Mouse (Mus musculus) erythroblast, embryonic 14.5 days (primary cell): ENCODE data around the gene Rpl14. TPM values are rescaled to one million over a fixed set of nuclear protein-coding genes. Genes with fewer than 3 reads are reported as not detected.

Experiments
- H3K27me3 ChIP-seq: 2 replicates; pipeline ENCODE4 v1.6.1; 2012; ENCODE audit warnings: inconsistent platforms; ENCODE audit not compliant: control insufficient read depth
- H3K36me3 ChIP-seq: 2 replicates; pipeline ENCODE4 v1.6.1; 2012; ENCODE audit warnings: mild to moderate bottlenecking, inconsistent platforms; ENCODE audit not compliant: control insufficient read depth
- H3K4me1 ChIP-seq: 2 replicates; pipeline ENCODE4 v1.6.1; 2012; ENCODE audit warnings: inconsistent platforms; ENCODE audit not compliant: control insufficient read depth
- H3K4me3 ChIP-seq: replicated peaks from 2 replicates; pipeline ENCODE3; 2012; ENCODE audit warnings: moderate library complexity, mild to moderate bottlenecking, inconsistent platforms
- H3K9me3 ChIP-seq: 2 replicates; pipeline ENCODE4 v1.6.1; 2012; ENCODE audit warnings: low read length, inconsistent platforms, mixed read lengths; ENCODE audit not compliant: control insufficient read depth
- GATA1 ChIP-seq: IDR thresholded peaks from 2 replicates; pipeline ENCODE4 v1.6.1; 2012; ENCODE audit warnings: low read length, inconsistent platforms, mixed read lengths
- TAL1 ChIP-seq: IDR thresholded peaks from 3 replicates; pipeline ENCODE4 v1.6.1; 2012; ENCODE audit warnings: low read length, inconsistent platforms, mixed read lengths
- polyA plus RNA-seq: library from polyadenylated mRNA; stranded (reverse); fragments of >175 nt; gene quantifications from 2 replicates; pipeline ENCODE4 v1.2.3, GENCODE M21; 2012

Gene Rpl14
- polyA plus RNA-seq, 1 experiment = 135 TPM

DNA sequence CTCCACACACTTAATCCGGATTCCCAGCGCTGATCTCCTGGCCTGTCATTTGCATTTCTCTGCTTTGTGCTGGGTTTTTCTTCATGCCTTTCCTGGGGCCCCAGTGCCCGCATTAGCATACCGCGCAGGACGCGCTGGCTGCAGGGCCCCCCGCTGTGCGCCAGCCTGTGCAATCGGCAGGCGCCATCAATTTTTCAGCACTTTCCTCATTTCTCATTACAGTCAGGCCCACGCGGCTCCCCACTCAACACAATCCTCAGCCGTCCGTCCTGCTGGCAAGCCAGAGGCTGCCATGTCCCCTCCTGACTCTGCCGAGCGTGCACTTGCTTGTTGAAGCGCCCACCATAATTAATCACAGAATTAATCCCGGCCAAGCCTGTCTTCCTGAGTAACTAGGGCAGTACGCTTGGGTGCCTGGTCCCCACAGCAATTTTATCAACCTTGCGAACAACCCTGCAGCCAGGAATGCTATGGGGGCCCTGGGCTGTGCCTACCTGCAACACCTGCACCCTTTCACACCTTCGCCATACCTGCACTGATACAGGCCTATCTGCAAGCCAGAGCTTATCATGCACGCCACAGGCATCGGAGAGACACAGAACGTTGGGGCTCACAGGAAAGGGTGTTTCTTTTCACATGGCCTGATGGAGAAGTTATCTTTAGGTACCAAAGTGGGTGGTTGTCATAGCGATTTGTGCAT lies 48.6 kb downstream of the Rpl14 start:
- Histone ChIP-seq H3K4me3 (no peak overlapping the region), H3K4me1 (no peaks in the 10 kb centered on the region), H3K9me3 (peaks cover 2% of the 10 kb centered on the region), H3K27me3 (peaks cover 7% of the 10 kb centered on the region), H3K36me3 (no peaks in the 10 kb centered on the region)
- no peak for TF ChIP-seq GATA1
- TF ChIP-seq TAL1 = no peak

DNA sequence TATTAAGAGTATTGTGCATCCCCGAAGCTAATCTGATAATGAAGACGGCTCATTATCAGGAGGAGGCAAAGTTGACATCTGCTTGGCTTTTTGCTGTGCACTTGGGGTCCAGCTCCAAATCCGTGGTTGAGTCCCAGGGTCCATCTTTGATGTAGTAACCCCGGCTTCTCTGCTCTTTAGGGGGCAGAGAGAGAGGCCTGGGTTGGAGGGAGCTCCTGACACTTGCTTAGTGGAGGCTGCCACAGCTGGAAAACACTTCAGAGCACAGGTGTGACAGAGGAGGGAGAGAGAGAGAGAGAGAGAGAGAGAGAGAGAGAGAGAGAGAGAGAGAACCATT lies 49.1 kb downstream of the Rpl14 start:
- H3K9me3 ChIP-seq = peaks cover 1% of the 10 kb centered on the region
- H3K27me3 ChIP-seq = peaks cover 7% of the 10 kb centered on the region

More for the DNA sequence above, 49.1 kb downstream of the Rpl14 start:
- Histone ChIP-seq H3K4me1 (no peaks in the 10 kb centered on the region), H3K4me3 (no peak overlapping the region), H3K36me3 (no peaks in the 10 kb centered on the region)
- TF ChIP-seq TAL1 (no peak), GATA1 (no peak)

Other genes with a start within 250 kb of the Rpl14 start
- 11.5 and 12.3 TPM in 2 replicates for gene Eif1b, start 79.2 kb upstream of the Rpl14 start, polyA plus RNA-seq
- gene Entpd3, start 31.6 kb upstream of the Rpl14 start, polyA plus RNA-seq = 0.03 TPM in 1 of 2 replicates, not detected in the other